Mouse (Mus musculus) left cerebral cortex, postnatal 25 days (tissue): ENCODE data around the gene Fpr-rs3. TPM values are rescaled to one million over a fixed set of nuclear protein-coding genes. Genes with fewer than 3 reads are reported as not detected.

ENCODE experiments used
- DNase-seq, 2 experiments: peaks; one replicate each; pipeline ENCODE4 v3.0.0; 2022; ENCODE audit warnings: low spot score in 2 of 2, mixed read lengths in 1 of 2
- intact Hi-C: fragments of 180-260 bp; cut with DNase I; formaldehyde crosslinking; loops from one replicate; pipeline ENCODE4 v1.15.1; 2025
- total RNA-seq, 2 experiments: library from RNA; stranded (reverse); gene quantifications; 2 replicates each; pipeline ENCODE4 v1.2.3; 2021

The Fpr-rs3 gene
- not detected for total RNA-seq

DNA sequence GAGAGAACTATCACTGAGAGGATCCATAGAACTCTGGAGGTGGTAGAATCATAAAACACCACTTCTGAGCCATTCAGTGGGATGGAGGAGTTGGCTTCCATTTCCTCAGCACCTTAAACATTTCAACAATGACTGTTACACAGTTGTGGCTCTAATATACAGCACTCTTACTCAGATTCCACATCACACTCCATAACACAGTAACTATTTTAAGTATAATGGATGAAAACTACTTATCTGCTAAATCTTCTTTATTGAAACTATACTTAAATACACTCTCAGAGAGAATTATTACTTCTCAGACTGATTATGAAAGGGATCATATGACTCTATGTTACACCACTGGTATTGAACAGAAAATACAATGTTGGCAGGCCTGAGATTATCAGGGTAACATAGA lies at the start of gene Fpr-rs3:
Gene Fpr-rs3 (minus strand): TSS at position 101 of the 400 bp plus-strand sequence.
- no peak for DNase-seq
- intact Hi-C loops, result no loop called here

DNA sequence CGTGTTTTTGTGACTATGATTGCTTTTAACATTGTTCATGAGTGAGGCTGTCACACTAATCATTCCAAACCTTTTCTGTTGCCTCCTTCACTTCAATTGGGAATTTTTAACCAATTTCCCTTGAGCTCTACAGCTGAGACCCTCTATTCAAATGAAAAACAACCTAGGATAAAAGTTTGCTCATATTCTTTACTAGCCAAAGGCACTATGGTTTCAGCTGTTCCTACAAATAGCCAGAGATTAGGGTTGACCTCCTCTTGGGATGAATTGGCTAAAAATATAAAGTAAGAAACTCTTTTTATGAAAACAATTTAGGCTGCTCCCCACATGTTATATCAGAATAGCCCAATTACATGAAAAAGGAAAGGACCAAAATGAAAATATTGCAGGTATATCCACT lies 28.4 kb downstream of the Fpr-rs3 start, which contains the start of gene Vmn2r110:
Gene Vmn2r110 (minus strand): TSS at position 101 of the 400 bp plus-strand sequence.
- intact Hi-C loops, result no loop called here
- DNase-seq, result no peak

Other genes with a start within 250 kb of the Fpr-rs3 start
- gene Vmn1r224, start 210.7 kb downstream of the Fpr-rs3 start, total RNA-seq, result not detected
- gene Vmn2r108, start 143.5 kb downstream of the Fpr-rs3 start, total RNA-seq, result not detected
- gene Vmn1r225, start 126.7 kb downstream of the Fpr-rs3 start, total RNA-seq, result not detected
- gene Vmn2r109, start 60.1 kb downstream of the Fpr-rs3 start, total RNA-seq, result not detected
- not detected for gene Vmn2r110, start 28.5 kb downstream of the Fpr-rs3 start, total RNA-seq
- not detected for gene Vmn1r226, start 58.0 kb upstream of the Fpr-rs3 start, total RNA-seq
- not detected for gene Vmn1r227, start 105.0 kb upstream of the Fpr-rs3 start, total RNA-seq
- gene Vmn1r228, start 161.3 kb upstream of the Fpr-rs3 start, total RNA-seq, result not detected
- under 1 TPM; 0.07 to 0.09 TPM for gene Vmn1r229, start 186.7 kb upstream of the Fpr-rs3 start, total RNA-seq
- not detected for gene Vmn1r230, start 215.6 kb upstream of the Fpr-rs3 start, total RNA-seq